Mouse (Mus musculus) layer of hippocampus, postnatal 36 days (tissue): Measurements from ENCODE around the gene 1700030K09Rik. TPM values are rescaled to one million over a fixed set of nuclear protein-coding genes. Genes with fewer than 3 reads are reported as not detected.

Source experiments
- DNase-seq, 2 experiments: peaks; one replicate each; pipeline ENCODE4 v3.0.0; 2022
- microRNA-seq, 2 experiments: library from miRNA; unstranded; fragments of <30 nt; microRNA quantifications; one replicate each; pipeline ENCODE4 v1.2.0; 2021
- total RNA-seq, 2 experiments: library from RNA; stranded (reverse); gene quantifications; 2 replicates each; pipeline ENCODE4 v1.2.3; 2021

1700030K09Rik gene
- total RNA-seq, 2 experiments from 2014 or later, result 14.7 to 15.7 TPM

GRCm38 (mm10) chr8:72507505-72507904, 63.8 kb downstream of the 1700030K09Rik start:
- DNase-seq, result no peak

Small RNA genes lying within 50 kb of the gene (microRNA-seq; reads per million reads assigned to microRNA genes)
- gene Mir7068, result 2.1 to 4.0 reads per million in 2 experiments

Other genes starting within 250 kb of the 1700030K09Rik start
- gene Cib3, start 231.0 kb upstream of the 1700030K09Rik start, total RNA-seq, result under 1 TPM in 1 of 2 experiments, not detected in 1; 0.48 TPM
- not detected for gene Gm11034, start 230.2 kb upstream of the 1700030K09Rik start, total RNA-seq
- gene Fam32a, start 224.2 kb upstream of the 1700030K09Rik start, total RNA-seq, result 10 to 100 TPM; 59.4 to 64.2 TPM
- gene Ap1m1, start 203.9 kb upstream of the 1700030K09Rik start, total RNA-seq, result 10 to 100 TPM; 74.5 to 94.0 TPM
- gene Gm10282, start 138.6 kb upstream of the 1700030K09Rik start, total RNA-seq, result 1 to 10 TPM; 7.7 to 9.7 TPM
- 10 to 100 TPM; 16.4 to 18.5 TPM for gene Klf2, start 124.8 kb upstream of the 1700030K09Rik start, total RNA-seq
- 10 to 100 TPM; 63.6 to 73.8 TPM for gene Eps15l1, start 22.4 kb upstream of the 1700030K09Rik start, total RNA-seq
- 1 to 10 TPM in 1 of 2 experiments, under 1 TPM in 1; 0.32 to 1.4 TPM for gene Calr3, start within 50 bp of the 1700030K09Rik start, total RNA-seq
- gene Cherp, start 31.3 kb downstream of the 1700030K09Rik start, total RNA-seq, result 10 to 100 TPM; 70.2 to 77.2 TPM
- 10 to 100 TPM; 47.2 to 47.4 TPM for gene Slc35e1, start 48.7 kb downstream of the 1700030K09Rik start, total RNA-seq
- 10 to 100 TPM in 1 of 2 experiments, 1 to 10 TPM in 1; 9.9 to 11.0 TPM for gene Med26, start 104.4 kb downstream of the 1700030K09Rik start, total RNA-seq
- gene Smim7, start 127.2 kb downstream of the 1700030K09Rik start, total RNA-seq, result 100 to 1,000 TPM; 101 to 105 TPM
- gene Tmem38a, start 128.2 kb downstream of the 1700030K09Rik start, total RNA-seq, result 100 to 1,000 TPM; 121 to 127 TPM
- gene Nwd1, start 202.8 kb downstream of the 1700030K09Rik start, total RNA-seq, result 10 to 100 TPM; 47.1 to 57.8 TPM